Mouse (Mus musculus) embryonic fibroblast, embryonic 13.5 days (primary cell): ENCODE measurements around the gene Pgm3.

Experiments used
- CTCF ChIP-seq: IDR thresholded peaks from 2 replicates; pipeline ENCODE4 v1.5.1; 2011; ENCODE audit warnings: mild to moderate bottlenecking, control low read depth, low read length, moderate library complexity, borderline replicate concordance; ENCODE audit not compliant: insufficient read depth
- POLR2A ChIP-seq: IDR thresholded peaks from 2 replicates; pipeline ENCODE4 v1.6.1; 2011; ENCODE audit warnings: low read depth, mild to moderate bottlenecking, control low read depth, low read length, moderate library complexity

DNA sequence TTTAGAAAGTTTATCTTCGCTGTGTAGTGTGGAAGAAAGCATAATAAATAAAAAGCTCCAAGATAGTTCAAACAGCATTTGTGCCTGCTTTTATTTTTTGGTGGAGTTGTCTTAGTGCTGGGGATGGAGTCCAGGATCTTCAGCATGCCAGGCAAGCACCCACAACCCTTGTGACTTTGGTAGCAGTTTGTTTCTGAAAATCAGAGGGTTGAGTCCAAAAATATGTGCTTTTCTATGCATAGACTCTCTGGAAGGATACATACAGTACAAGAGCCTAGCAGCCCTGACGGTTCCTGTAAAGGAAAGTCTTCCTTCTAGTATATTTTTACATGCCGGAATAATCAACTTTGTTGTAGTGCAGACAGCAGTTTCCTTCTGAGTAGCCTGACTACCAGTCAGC, 20.9 kb downstream of the Pgm3 start:
- no peak for TF ChIP-seq CTCF
- no peak for TF ChIP-seq POLR2A
